Mouse (Mus musculus): ENCODE measurements around the gene Acss1. TPM values are rescaled to one million over a fixed set of nuclear protein-coding genes. Genes with fewer than 3 reads are reported as not detected.
A peak's percentile ranks its signal among the peaks of the same experiment; 100 is the strongest.

Acss1 gene
- polyA plus RNA-seq, 1 experiment from 2014 or later: 46.6 TPM

GRCm38 (mm10) chr2:150669454-150670045 is 1.2 kb upstream of the Acss1 start:
- no peak overlapping the region for H3K9ac ChIP-seq (ENCODE audit: low read length)
- no peak for ATAC-seq (replicated peaks; ENCODE audit: low FRiP score)
- H3K27me3 ChIP-seq (ENCODE audit: control insufficient read depth, insufficient read depth, low read length): no peaks in the 10 kb centered on the region; the same call in 1 of the 2 replicates
- no peak for DNase-seq (ENCODE audit: low spot score)
- no peaks in the 10 kb centered on the region for H3K36me3 ChIP-seq (ENCODE audit: control insufficient read depth, insufficient read depth, low read length)
- H3K4me3 ChIP-seq (ENCODE audit: low read depth, low read length): no peak overlapping the region
- H3K27ac ChIP-seq (ENCODE audit: low read depth, low read length): no peak overlapping the region
- WGBS: 82% methylated on average over 2 of the region's 2 CpGs
- H3K4me1 ChIP-seq (replicated peaks; ENCODE audit: control insufficient read depth, insufficient read depth, low read length): no peaks in the 10 kb centered on the region; the same call in 1 of the 2 replicates
- no peaks in the 10 kb centered on the region for H3K9me3 ChIP-seq (ENCODE audit: control insufficient read depth, low read length)
- no peak overlapping the region for H3K4me2 ChIP-seq (ENCODE audit: low read depth, low read length, severe bottlenecking)

GRCm38 (mm10) chr2:150668956-150669355 is 656 bp upstream of the Acss1 start:
- ATAC-seq (replicated peaks; ENCODE audit: low FRiP score) (no peak), DNase-seq (ENCODE audit: low spot score) (no peak)
- Histone ChIP-seq H3K9me3 (ENCODE audit: control insufficient read depth, low read length) (no peaks in the 10 kb centered on the region), H3K36me3 (ENCODE audit: control insufficient read depth, insufficient read depth, low read length) (no peaks in the 10 kb centered on the region), H3K27ac (ENCODE audit: low read depth, low read length) (no peak overlapping the region), H3K4me1 (replicated peaks; ENCODE audit: control insufficient read depth, insufficient read depth, low read length) (no peaks in the 10 kb centered on the region; the same call in 1 of the 2 replicates), H3K4me3 (ENCODE audit: low read depth, low read length) (no peak overlapping the region), H3K4me2 (ENCODE audit: low read depth, low read length, severe bottlenecking) (no peak overlapping the region; the same call in 1 of the 2 replicates), H3K27me3 (ENCODE audit: control insufficient read depth, insufficient read depth, low read length) (no peaks in the 10 kb centered on the region; the same call in 1 of the 2 replicates), H3K9ac (ENCODE audit: low read length) (no peak overlapping the region)
- 82% methylated on average over 5 of the region's 5 CpGs for WGBS

GRCm38 (mm10) chr2:150667065-150667819 is 1.1 kb downstream of the Acss1 start:
- H3K4me2 ChIP-seq (ENCODE audit: low read depth, low read length, severe bottlenecking): peak overlapping the region; percentile 90
- peak overlapping the region; percentile 37; the same call in 1 of the 2 replicates for H3K27ac ChIP-seq (ENCODE audit: low read depth, low read length)
- H3K4me1 ChIP-seq (replicated peaks; ENCODE audit: control insufficient read depth, insufficient read depth, low read length): no peaks in the 10 kb centered on the region; the same call in 1 of the 2 replicates
- 5% methylated on average over 17 of the region's 17 CpGs for WGBS
- peak; percentile 61 for DNase-seq (ENCODE audit: low spot score)
- ATAC-seq (replicated peaks; ENCODE audit: low FRiP score): peak; percentile 18
- peak overlapping the region; percentile 77 for H3K9ac ChIP-seq (ENCODE audit: low read length)
- H3K36me3 ChIP-seq (ENCODE audit: control insufficient read depth, insufficient read depth, low read length): no peaks in the 10 kb centered on the region
- H3K4me3 ChIP-seq (ENCODE audit: low read depth, low read length): peak overlapping the region; percentile 67
- H3K27me3 ChIP-seq (ENCODE audit: control insufficient read depth, insufficient read depth, low read length): no peaks in the 10 kb centered on the region; the same call in 1 of the 2 replicates
- no peaks in the 10 kb centered on the region for H3K9me3 ChIP-seq (ENCODE audit: control insufficient read depth, low read length)

DNA sequence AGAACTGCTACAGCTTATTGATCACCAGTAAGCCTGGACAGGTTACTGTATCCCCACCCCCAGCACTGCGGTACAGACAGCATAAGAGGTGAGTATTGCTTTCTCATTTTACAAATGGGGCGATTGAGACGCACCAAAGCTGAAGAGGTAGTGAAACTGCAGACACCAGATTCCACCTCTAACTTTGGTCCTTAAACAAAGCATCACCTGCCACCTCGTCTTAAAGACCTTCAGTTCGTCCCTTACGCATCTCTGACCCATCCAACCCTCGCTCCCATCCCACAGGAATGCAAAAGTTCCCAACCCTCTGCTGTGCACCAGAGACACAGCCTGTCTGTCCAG is 1.6 kb downstream of the Acss1 start:
- H3K4me2 ChIP-seq (ENCODE audit: low read depth, low read length, severe bottlenecking): peak overlapping the region; percentile 90
- no peak for DNase-seq (ENCODE audit: low spot score)
- H3K9ac ChIP-seq (ENCODE audit: low read length): peak overlapping the region; percentile 77
- H3K27me3 ChIP-seq (ENCODE audit: control insufficient read depth, insufficient read depth, low read length): no peaks in the 10 kb centered on the region; the same call in 1 of the 2 replicates
- peak; percentile 23; the same call in 1 of the 2 replicates for ATAC-seq (replicated peaks; ENCODE audit: low FRiP score)
- H3K4me3 ChIP-seq (ENCODE audit: low read depth, low read length): peak overlapping the region; percentile 67
- H3K4me1 ChIP-seq (replicated peaks; ENCODE audit: control insufficient read depth, insufficient read depth, low read length): no peaks in the 10 kb centered on the region; the same call in 1 of the 2 replicates
- no peaks in the 10 kb centered on the region for H3K36me3 ChIP-seq (ENCODE audit: control insufficient read depth, insufficient read depth, low read length)
- no peak overlapping the region for H3K27ac ChIP-seq (ENCODE audit: low read depth, low read length)
- no peaks in the 10 kb centered on the region for H3K9me3 ChIP-seq (ENCODE audit: control insufficient read depth, low read length)
- 41% methylated on average over 7 of the region's 7 CpGs for WGBS

- H3K4me1 ChIP-seq (replicated peaks; ENCODE audit: control insufficient read depth, insufficient read depth, low read length): no peaks in the 10 kb centered on the region; the same call in 1 of the 2 replicates
- 0 out of 2 replicates have a peak overlapping the region, but pooled peaks have one; percentile 2 for H3K27ac ChIP-seq (ENCODE audit: low read depth, low read length)
- no peak; the same call in 1 of the 2 replicates for ATAC-seq (replicated peaks; ENCODE audit: low FRiP score)
- DNase-seq (ENCODE audit: low spot score): no peak
- no peaks in the 10 kb centered on the region for H3K9me3 ChIP-seq (ENCODE audit: control insufficient read depth, low read length)
- H3K4me3 ChIP-seq (ENCODE audit: low read depth, low read length): no peak overlapping the region
- H3K4me2 ChIP-seq (ENCODE audit: low read depth, low read length, severe bottlenecking): peak overlapping the region; percentile 33; the same call in 1 of the 2 replicates
- WGBS: 58% methylated on average over 10 of the region's 10 CpGs
- no peak overlapping the region for H3K9ac ChIP-seq (ENCODE audit: low read length)
- no peaks in the 10 kb centered on the region; the same call in 1 of the 2 replicates for H3K27me3 ChIP-seq (ENCODE audit: control insufficient read depth, insufficient read depth, low read length)
- no peaks in the 10 kb centered on the region for H3K36me3 ChIP-seq (ENCODE audit: control insufficient read depth, insufficient read depth, low read length)
These were observed 2.5 kb downstream of the Acss1 start for GRCm38 (mm10) chr2:150665534-150666451.

DNA sequence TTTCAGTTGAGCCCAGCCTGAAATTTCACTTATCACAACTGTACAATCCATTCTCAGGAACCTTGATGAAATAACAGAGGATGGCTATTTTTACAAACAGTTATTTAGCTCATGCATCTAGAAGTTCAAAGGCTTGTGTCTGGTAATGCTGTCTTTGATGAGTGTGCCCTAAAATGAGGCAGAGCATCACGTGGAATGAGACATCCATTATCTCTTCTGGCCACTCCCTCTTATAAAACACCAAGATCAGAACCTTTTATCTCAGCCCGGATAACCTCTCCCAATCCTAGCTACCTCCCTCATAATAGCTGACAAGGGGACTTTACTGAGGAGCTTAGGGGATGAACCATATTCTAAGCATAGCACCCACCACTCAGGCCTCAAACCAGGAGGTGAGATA is 3.3 kb downstream of the Acss1 start:
- H3K4me2 ChIP-seq (ENCODE audit: low read depth, low read length, severe bottlenecking): no peak overlapping the region; the same call in 1 of the 2 replicates
- H3K4me1 ChIP-seq (replicated peaks; ENCODE audit: control insufficient read depth, insufficient read depth, low read length): no peaks in the 10 kb centered on the region; the same call in 1 of the 2 replicates
- no peaks in the 10 kb centered on the region for H3K36me3 ChIP-seq (ENCODE audit: control insufficient read depth, insufficient read depth, low read length)
- no peak for ATAC-seq (replicated peaks; ENCODE audit: low FRiP score)
- no peak overlapping the region for H3K27ac ChIP-seq (ENCODE audit: low read depth, low read length)
- H3K9me3 ChIP-seq (ENCODE audit: control insufficient read depth, low read length): no peaks in the 10 kb centered on the region
- no peak overlapping the region for H3K4me3 ChIP-seq (ENCODE audit: low read depth, low read length)
- no peak for DNase-seq (ENCODE audit: low spot score)
- H3K9ac ChIP-seq (ENCODE audit: low read length): no peak overlapping the region
- H3K27me3 ChIP-seq (ENCODE audit: control insufficient read depth, insufficient read depth, low read length): no peaks in the 10 kb centered on the region; the same call in 1 of the 2 replicates
- WGBS: 74% methylated on average over 2 of the region's 2 CpGs

GRCm38 (mm10) chr2:150664152-150664920 is 4.0 kb downstream of the Acss1 start:
- H3K27me3 ChIP-seq (ENCODE audit: control insufficient read depth, insufficient read depth, low read length): no peaks in the 10 kb centered on the region; the same call in 1 of the 2 replicates
- H3K4me1 ChIP-seq (replicated peaks; ENCODE audit: control insufficient read depth, insufficient read depth, low read length): no peaks in the 10 kb centered on the region; the same call in 1 of the 2 replicates
- H3K9ac ChIP-seq (ENCODE audit: low read length): no peak overlapping the region
- DNase-seq (ENCODE audit: low spot score) (no peak), ATAC-seq (replicated peaks; ENCODE audit: low FRiP score) (no peak)
- no peak overlapping the region for H3K27ac ChIP-seq (ENCODE audit: low read depth, low read length)
- no peaks in the 10 kb centered on the region for H3K9me3 ChIP-seq (ENCODE audit: control insufficient read depth, low read length)
- 82% methylated on average over 5 of the region's 5 CpGs for WGBS
- H3K36me3 ChIP-seq (ENCODE audit: control insufficient read depth, insufficient read depth, low read length): no peaks in the 10 kb centered on the region
- no peak overlapping the region for H3K4me2 ChIP-seq (ENCODE audit: low read depth, low read length, severe bottlenecking)
- H3K4me3 ChIP-seq (ENCODE audit: low read depth, low read length): no peak overlapping the region
